Mouse (Mus musculus): ENCODE measurements around the gene Crlf1. TPM values are rescaled to one million over a fixed set of nuclear protein-coding genes. Genes with fewer than 3 reads are reported as not detected.

Crlf1 gene
- total RNA-seq (2023): not detected

DNA sequence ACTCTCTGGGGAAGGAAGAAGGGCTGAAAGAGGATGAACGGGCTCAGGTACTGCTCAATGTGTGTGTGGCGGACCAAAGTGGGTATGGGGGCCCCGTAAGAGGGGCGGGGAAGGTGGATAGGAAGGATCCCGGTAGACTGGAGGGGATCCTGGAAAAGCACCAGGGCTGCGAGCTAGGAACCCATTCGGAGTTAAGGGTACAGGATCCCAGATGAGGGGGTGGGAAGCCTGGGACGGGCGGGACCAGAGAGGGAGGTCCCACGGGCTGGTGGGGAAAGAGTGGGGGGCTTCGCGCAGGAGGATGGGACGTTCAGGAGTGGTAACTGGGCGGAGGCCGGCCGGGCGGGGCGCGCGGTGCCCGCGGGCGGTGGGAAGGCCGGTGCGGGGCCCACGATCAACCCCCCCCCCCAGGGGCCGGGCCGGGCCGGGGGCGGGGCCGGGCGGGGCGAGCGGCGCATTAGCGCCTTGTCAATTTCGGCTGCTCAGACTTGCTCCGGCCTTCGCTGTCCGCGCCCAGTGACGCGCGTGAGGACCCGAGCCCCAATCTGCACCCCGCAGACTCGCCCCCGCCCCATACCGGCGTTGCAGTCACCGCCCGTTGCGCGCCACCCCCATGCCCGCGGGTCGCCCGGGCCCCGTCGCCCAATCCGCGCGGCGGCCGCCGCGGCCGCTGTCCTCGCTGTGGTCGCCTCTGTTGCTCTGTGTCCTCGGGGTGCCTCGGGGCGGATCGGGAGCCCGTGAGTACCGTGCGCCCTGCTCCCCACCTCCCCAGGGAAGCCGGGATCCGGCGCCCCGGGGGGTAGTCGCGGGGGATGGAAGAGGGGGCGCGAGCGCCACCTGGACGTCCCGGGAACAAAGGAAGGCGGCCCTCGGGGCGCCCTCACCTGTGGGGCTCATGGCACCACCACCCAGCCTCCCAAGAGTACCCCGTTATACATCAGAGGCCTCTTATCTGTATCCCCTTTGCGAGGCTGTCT is at the start of gene Crlf1:
Gene Crlf1 (plus strand): TSS at position 495 of the 977 bp plus-strand sequence.

DNA sequence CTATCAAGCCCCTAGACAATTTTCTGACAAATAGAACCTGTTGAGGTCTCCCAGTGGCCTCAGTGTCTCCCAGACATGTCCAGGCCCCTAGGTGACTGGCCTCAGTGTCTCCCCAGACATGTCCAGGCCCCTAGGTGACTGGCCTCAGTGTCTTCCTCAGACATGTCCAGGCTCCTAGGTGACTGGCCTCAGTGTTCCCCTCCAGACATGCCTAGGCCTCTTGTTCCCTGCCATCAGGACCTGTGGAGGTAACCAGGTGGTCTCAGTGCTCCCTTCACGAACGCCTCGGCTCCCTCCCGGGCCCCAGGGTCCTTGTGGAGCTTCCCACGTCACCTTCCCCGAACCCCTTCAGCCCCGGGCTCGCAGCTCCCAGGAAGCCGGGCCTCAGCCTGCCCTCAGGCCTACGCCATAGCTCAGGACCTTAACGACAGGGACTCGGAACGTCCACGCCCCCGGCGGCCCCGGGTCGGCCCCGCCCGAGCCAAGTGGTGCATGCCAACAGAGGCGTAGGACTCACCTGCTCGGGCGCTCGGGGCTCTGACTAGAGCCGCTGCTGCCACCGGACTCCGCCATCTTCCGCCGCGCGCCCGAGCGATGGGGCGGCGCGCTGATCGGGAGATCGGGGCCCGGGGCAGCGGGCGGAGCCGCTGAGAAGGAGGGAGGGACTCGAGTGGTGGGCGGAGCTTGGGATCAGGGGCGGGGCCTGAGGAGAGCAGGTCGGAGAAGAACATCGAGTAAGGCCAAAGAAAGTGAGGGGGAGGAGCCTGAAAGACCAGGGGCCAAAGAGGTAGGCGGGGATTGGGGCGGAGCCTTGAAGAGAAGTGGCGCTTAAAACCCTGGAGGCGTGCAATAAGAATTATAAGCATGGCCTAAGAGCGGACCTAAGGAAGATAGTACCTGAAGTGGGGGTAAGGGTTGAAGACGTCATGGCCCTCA is 16.4 kb upstream of the Crlf1 start, which contains the start of gene Klhl26:
Gene Klhl26 (minus strand): TSS at position 636 of the 936 bp plus-strand sequence.

DNA sequence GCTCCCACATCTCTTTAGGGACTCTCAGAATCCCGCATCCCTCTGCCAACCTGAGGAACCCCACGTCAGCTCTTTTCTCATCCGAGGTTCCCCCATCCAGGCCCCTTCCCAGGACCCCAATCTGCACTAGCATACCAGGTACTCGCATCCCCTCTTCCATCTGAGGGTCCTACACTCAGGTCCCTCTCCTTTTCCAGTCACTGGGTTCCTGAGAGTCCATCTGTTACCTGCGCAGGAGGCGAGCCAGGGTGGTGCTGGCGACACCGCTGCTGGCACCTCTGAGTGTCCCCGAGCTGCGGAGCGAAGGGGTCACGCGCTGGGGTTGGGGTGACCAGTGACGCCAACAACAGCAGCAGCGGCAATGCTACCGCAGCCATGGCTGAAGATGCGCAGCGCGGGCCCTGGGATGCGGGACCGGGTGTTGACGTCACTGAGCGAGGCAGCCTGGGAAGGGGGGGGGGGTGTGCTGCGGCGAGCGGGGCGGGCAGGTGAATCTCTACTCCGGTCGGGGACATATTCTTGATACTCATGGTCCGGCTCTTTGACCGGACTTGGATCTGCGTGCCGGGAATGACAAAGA is 5.9 kb upstream of the Crlf1 start, which contains the start of gene Tmem59l:
Gene Tmem59l (minus strand): TSS at position 418 of the 580 bp plus-strand sequence.

DNA sequence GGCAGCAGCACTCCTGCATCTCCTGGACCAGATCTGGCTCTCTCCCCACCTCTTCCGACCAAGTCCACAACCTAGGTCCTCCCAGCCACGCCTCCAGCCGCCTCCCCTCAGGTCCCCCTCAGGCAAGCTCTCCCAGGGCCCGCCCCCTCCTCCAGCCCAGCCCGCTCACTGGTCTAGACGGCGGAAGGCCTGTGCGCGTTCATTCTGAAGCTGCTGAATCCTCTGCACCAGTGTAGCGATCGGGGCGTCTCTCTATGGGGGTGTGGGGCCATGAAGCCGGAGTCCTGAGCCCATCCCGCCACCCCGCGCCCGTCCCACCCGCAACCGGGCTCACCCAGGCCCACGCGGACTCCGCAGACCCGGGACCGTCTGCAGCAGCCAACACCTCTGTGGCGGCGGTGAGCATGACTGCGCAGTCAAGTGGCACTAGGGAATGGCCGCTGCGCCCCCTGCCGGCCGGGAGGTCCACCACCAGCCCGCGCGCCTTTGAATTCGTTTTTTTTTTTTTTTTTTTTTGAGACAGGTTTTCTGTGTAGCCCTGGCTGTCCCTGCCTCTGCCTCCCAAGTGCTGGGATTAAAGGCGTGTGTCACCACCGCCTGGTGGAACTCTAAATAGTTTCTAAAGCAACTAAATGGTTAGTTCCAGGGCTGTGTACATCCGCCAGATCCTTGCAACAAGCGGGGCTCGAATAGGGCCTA is 13.5 kb downstream of the Crlf1 start, which contains the start of gene Rex1bd:
Gene Rex1bd (minus strand): TSS at position 425 of the 699 bp plus-strand sequence.

DNA sequence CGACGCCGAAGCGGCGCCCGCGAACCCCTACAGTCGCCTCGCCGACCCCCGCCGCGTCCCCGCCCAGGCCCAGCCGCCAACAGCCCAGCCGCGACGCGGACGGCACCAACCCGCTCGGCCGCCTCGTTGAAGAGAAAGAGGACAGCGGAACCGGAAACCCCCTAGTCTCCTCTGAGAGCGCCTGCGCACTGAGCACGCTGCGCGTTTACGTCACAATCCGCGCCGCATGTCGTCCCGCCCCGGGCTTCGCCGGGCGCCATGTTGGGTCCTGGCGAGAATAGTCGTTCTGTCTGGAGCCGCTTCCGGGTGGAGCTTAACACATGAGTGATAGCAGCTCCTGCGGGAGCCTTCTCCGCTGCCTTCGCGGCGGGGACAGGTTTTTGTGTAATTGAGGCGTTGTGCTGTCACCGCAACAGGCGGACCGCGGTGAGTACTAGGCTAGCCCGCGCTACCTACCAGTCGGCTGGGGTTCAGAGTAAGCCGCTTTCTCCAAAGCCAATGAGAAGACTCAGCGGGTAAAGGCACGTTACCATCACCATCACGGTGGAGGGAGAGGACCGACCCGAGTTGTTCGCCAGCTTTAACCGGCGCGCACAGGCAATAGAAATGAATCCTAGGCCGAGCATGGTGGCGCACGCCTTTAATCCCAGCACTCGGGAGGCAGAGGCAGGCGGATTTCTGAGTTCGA is 17.4 kb downstream of the Crlf1 start, which contains the start of gene Uba52:
Gene Uba52 (minus strand): TSS at position 574 of the 688 bp plus-strand sequence.

GRCm38 (mm10) chr8:70527512-70528181 is 34.7 kb downstream of the Crlf1 start, which contains the start of the genes Fkbp8 and Kxd1:
Fkbp8 (plus strand) TSS chr8:70527724.
Kxd1 (minus strand) TSS chr8:70527956.

DNA sequence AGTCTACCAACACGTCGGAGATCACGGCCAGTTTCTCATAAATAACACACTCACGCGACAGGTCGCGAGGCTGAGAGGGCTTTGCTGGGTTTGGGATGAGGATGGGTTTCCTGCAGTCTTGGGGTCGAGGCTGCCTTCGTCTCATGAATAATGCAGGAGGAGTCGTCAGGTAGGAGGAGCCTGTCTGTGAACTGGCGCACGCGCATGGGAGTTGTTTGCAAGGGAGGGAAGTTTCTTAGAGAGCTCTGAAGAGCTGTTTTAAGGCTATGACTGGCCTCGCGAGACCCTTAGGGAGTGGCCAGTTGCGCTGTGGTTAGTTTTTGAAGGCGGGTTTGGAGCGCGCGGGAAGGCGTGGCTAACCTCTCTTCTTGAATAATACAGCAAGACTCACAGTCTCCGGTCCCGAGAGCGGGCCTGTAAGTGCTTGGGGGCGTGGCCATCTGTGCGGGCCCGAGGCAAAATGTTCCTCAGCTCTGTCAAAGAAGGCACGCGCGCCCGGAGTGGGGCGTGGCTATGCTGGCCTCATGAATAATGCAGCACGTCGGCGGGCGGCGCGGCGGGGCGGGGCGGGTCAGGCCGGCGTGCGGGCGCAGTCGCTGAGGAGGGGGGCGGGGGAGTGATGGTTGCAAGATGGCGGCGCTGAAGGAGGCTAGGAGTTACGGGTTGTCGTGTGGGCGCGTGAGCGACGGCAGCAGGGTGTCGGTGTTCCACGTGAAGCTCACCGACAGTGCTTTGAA is 46.3 kb downstream of the Crlf1 start, which contains the start of gene Ell:
Gene Ell (plus strand): TSS at position 381 of the 737 bp plus-strand sequence.

Other genes starting within 250 kb of the Crlf1 start
- gene Homer3, start 210.3 kb upstream of the Crlf1 start, total RNA-seq (2023): 1 to 10 TPM; 3.7 to 5.4 TPM
- 100 to 1,000 TPM in 1 of 2 experiments, 10 to 100 TPM in 1; 94.8 to 103 TPM for gene Ddx49, start 190.7 kb upstream of the Crlf1 start, total RNA-seq (2023)
- 100 to 1,000 TPM; 113 to 144 TPM for gene Cope, start 190.6 kb upstream of the Crlf1 start, total RNA-seq (2023)
- not detected for gene Cers1, start 177.4 kb upstream of the Crlf1 start, total RNA-seq (2023)
- not detected for gene Gdf1, start 163.3 kb upstream of the Crlf1 start, total RNA-seq (2023)
- gene Upf1, start 139.9 kb upstream of the Crlf1 start, total RNA-seq (2023): 10 to 100 TPM; 81.4 to 87.5 TPM
- gene Comp, start 119.6 kb upstream of the Crlf1 start, total RNA-seq (2023): 1 to 10 TPM; 1.0 to 1.7 TPM
- gene Crtc1, start 53.6 kb upstream of the Crlf1 start, total RNA-seq (2023): 10 to 100 TPM; 22.0 to 24.7 TPM
- gene Klhl26, start 16.2 kb upstream of the Crlf1 start, total RNA-seq (2023): 10 to 100 TPM in 1 of 2 experiments, 1 to 10 TPM in 1; 9.8 to 10.7 TPM
- not detected for gene Tmem59l, start 5.8 kb upstream of the Crlf1 start, total RNA-seq (2023)
- gene Rex1bd, start 13.6 kb downstream of the Crlf1 start, total RNA-seq (2023): 10 to 100 TPM; 64.4 to 64.7 TPM
- 1,000 to 10,000 TPM; 3,558 to 3,776 TPM for gene Uba52, start 17.6 kb downstream of the Crlf1 start, total RNA-seq (2023)
- 100 to 1,000 TPM; 257 to 281 TPM for gene Fkbp8, start 34.6 kb downstream of the Crlf1 start, total RNA-seq (2023)
- 10 to 100 TPM; 57.3 to 61.1 TPM for gene Kxd1, start 34.8 kb downstream of the Crlf1 start, total RNA-seq (2023)
- 10 to 100 TPM; 27.8 to 29.0 TPM for gene Ell, start 46.3 kb downstream of the Crlf1 start, total RNA-seq (2023)
- gene Isyna1, start 101.2 kb downstream of the Crlf1 start, total RNA-seq (2023): 10 to 100 TPM; 76.4 to 85.3 TPM
- 100 to 1,000 TPM in 1 of 2 experiments, 10 to 100 TPM in 1; 93.5 to 116 TPM for gene Ssbp4, start 115.7 kb downstream of the Crlf1 start, total RNA-seq (2023)
- gene Lrrc25, start 123.0 kb downstream of the Crlf1 start, total RNA-seq (2023): 1 to 10 TPM in 1 of 2 experiments, under 1 TPM in 1; 0.98 to 1.3 TPM
- not detected for gene Gdf15, start 139.3 kb downstream of the Crlf1 start, total RNA-seq (2023)
- gene Pgpep1, start 167.2 kb downstream of the Crlf1 start, total RNA-seq (2023): 1 to 10 TPM; 2.6 to 3.7 TPM
- gene Lsm4, start 180.1 kb downstream of the Crlf1 start, total RNA-seq (2023): 100 to 1,000 TPM; 133 to 142 TPM
- gene Jund, start 205.8 kb downstream of the Crlf1 start, total RNA-seq (2023): 100 to 1,000 TPM; 758 to 827 TPM
- 1 to 10 TPM; 3.7 to 7.6 TPM for gene Iqcn, start 210.3 kb downstream of the Crlf1 start, total RNA-seq (2023)
- not detected for gene Gm3336, start 225.4 kb downstream of the Crlf1 start, total RNA-seq (2023)
- gene Pde4c, start 230.6 kb downstream of the Crlf1 start, total RNA-seq (2023): under 1 TPM; 0.32 to 0.47 TPM

Measured in T-cell, adult 66 days (primary cell).